Mouse (Mus musculus): Measurements from ENCODE around the gene Stox2. TPM values are rescaled to one million over a fixed set of nuclear protein-coding genes. Genes with fewer than 3 reads are reported as not detected.

The Stox2 gene
- polyA plus RNA-seq, 1 experiment from 2014 or later = 7.4 TPM

GRCm38 (mm10) chr8:47230057-47230456 is 216.1 kb downstream of the Stox2 start:
- TF ChIP-seq EP300 (IDR thresholded peaks at IDR 0.05) (no peak), CTCF (IDR thresholded peaks at IDR 0.05) (no peak)
- Histone ChIP-seq H3K36me3 (ENCODE audit: insufficient read depth, low read length) (no peaks in the 10 kb centered on the region), H3K27me3 (replicated peaks; ENCODE audit: insufficient read depth, low read length) (no peaks in the 10 kb centered on the region), H3K9me3 (ENCODE audit: low read length) (no peaks in the 10 kb centered on the region), H3K27ac (ENCODE audit: low read length) (no peak overlapping the region), H3K4me3 (ENCODE audit: low read depth, low read length) (no peak overlapping the region), H3K4me2 (replicated peaks; ENCODE audit: low read depth, low read length) (no peak overlapping the region), H3K4me1 (ENCODE audit: insufficient read depth, low read depth, low read length) (no peaks in the 10 kb centered on the region), H3K9ac (replicated peaks; ENCODE audit: low read depth) (no peak overlapping the region)
- WGBS = 70% methylated on average over 5 of the region's 5 CpGs
- ATAC-seq (peak; percentile 62), DNase-seq (ENCODE audit: low spot score) (peak; percentile 78)

GRCm38 (mm10) chr8:47221851-47222250 is 224.3 kb downstream of the Stox2 start:
- WGBS = 93% methylated on average over 5 of the region's 5 CpGs

GRCm38 (mm10) chr8:47221191-47221590 is 225.0 kb downstream of the Stox2 start:
- no peak overlapping the region for H3K4me3 ChIP-seq (ENCODE audit: low read depth, low read length)
- H3K9ac ChIP-seq (replicated peaks; ENCODE audit: low read depth) = no peak overlapping the region
- ATAC-seq (no peak), DNase-seq (ENCODE audit: low spot score) (no peak)
- H3K4me2 ChIP-seq (replicated peaks; ENCODE audit: low read depth, low read length) = no peak overlapping the region
- 62% methylated on average over 10 of the region's 10 CpGs for WGBS
- no peak overlapping the region for H3K27ac ChIP-seq (ENCODE audit: low read length)
- TF ChIP-seq EP300 (IDR thresholded peaks at IDR 0.05) = no peak
- no peak for TF ChIP-seq CTCF (IDR thresholded peaks at IDR 0.05)
- H3K36me3 ChIP-seq (ENCODE audit: insufficient read depth, low read length) = no peaks in the 10 kb centered on the region
- H3K4me1 ChIP-seq (ENCODE audit: insufficient read depth, low read depth, low read length) = no peaks in the 10 kb centered on the region
- no peaks in the 10 kb centered on the region for H3K27me3 ChIP-seq (replicated peaks; ENCODE audit: insufficient read depth, low read length)
- H3K9me3 ChIP-seq (ENCODE audit: low read length) = no peaks in the 10 kb centered on the region

More at GRCm38 (mm10) chr8:47221851-47222250, 224.3 kb downstream of the Stox2 start:
- DNase-seq (ENCODE audit: low spot score) = no peak
- Histone ChIP-seq H3K9ac (replicated peaks; ENCODE audit: low read depth) (no peak overlapping the region), H3K36me3 (ENCODE audit: insufficient read depth, low read length) (no peaks in the 10 kb centered on the region), H3K4me3 (ENCODE audit: low read depth, low read length) (no peak overlapping the region), H3K4me1 (ENCODE audit: insufficient read depth, low read depth, low read length) (no peaks in the 10 kb centered on the region), H3K27ac (ENCODE audit: low read length) (no peak overlapping the region), H3K9me3 (ENCODE audit: low read length) (no peaks in the 10 kb centered on the region), H3K4me2 (replicated peaks; ENCODE audit: low read depth, low read length) (no peak overlapping the region), H3K27me3 (replicated peaks; ENCODE audit: insufficient read depth, low read length) (no peaks in the 10 kb centered on the region)
- no peak for TF ChIP-seq EP300 (IDR thresholded peaks at IDR 0.05)
- no peak for ATAC-seq

- Histone ChIP-seq H3K27ac (ENCODE audit: low read length) (no peak overlapping the region), H3K4me2 (replicated peaks; ENCODE audit: low read depth, low read length) (no peak overlapping the region), H3K9me3 (ENCODE audit: low read length) (no peaks in the 10 kb centered on the region), H3K4me1 (ENCODE audit: insufficient read depth, low read depth, low read length) (no peaks in the 10 kb centered on the region), H3K4me3 (ENCODE audit: low read depth, low read length) (no peak overlapping the region), H3K9ac (replicated peaks; ENCODE audit: low read depth) (no peak overlapping the region), H3K27me3 (replicated peaks; ENCODE audit: insufficient read depth, low read length) (no peaks in the 10 kb centered on the region), H3K36me3 (ENCODE audit: insufficient read depth, low read length) (no peaks in the 10 kb centered on the region)
- 90% methylated on average over 5 of the region's 5 CpGs for WGBS
- ATAC-seq (no peak), DNase-seq (ENCODE audit: low spot score) (no peak)
- no peak for TF ChIP-seq EP300 (IDR thresholded peaks at IDR 0.05)
- TF ChIP-seq CTCF (IDR thresholded peaks at IDR 0.05) = no peak
These were observed 225.8 kb downstream of the Stox2 start for GRCm38 (mm10) chr8:47220390-47220789.

GRCm38 (mm10) chr8:47218536-47218935 is 227.6 kb downstream of the Stox2 start:
- Histone ChIP-seq H3K4me1 (ENCODE audit: insufficient read depth, low read depth, low read length) (no peaks in the 10 kb centered on the region), H3K9me3 (ENCODE audit: low read length) (no peaks in the 10 kb centered on the region), H3K4me3 (ENCODE audit: low read depth, low read length) (no peak overlapping the region), H3K9ac (replicated peaks; ENCODE audit: low read depth) (no peak overlapping the region), H3K27me3 (replicated peaks; ENCODE audit: insufficient read depth, low read length) (no peaks in the 10 kb centered on the region), H3K4me2 (replicated peaks; ENCODE audit: low read depth, low read length) (no peak overlapping the region), H3K27ac (ENCODE audit: low read length) (no peak overlapping the region), H3K36me3 (ENCODE audit: insufficient read depth, low read length) (no peaks in the 10 kb centered on the region)
- TF ChIP-seq CTCF (IDR thresholded peaks at IDR 0.05) (no peak), EP300 (IDR thresholded peaks at IDR 0.05) (no peak)
- DNase-seq (ENCODE audit: low spot score) = peak; percentile 16
- WGBS = 49% methylated on average over 6 of the region's 6 CpGs
- ATAC-seq = peak; percentile 41; the same call in 1 of the 2 replicates

GRCm38 (mm10) chr8:47218021-47218420 is 228.1 kb downstream of the Stox2 start:
- Histone ChIP-seq H3K36me3 (ENCODE audit: insufficient read depth, low read length) (no peaks in the 10 kb centered on the region), H3K27me3 (replicated peaks; ENCODE audit: insufficient read depth, low read length) (no peaks in the 10 kb centered on the region), H3K4me2 (replicated peaks; ENCODE audit: low read depth, low read length) (no peak overlapping the region), H3K4me1 (ENCODE audit: insufficient read depth, low read depth, low read length) (no peaks in the 10 kb centered on the region), H3K9ac (replicated peaks; ENCODE audit: low read depth) (no peak overlapping the region), H3K9me3 (ENCODE audit: low read length) (no peaks in the 10 kb centered on the region), H3K27ac (ENCODE audit: low read length) (no peak overlapping the region), H3K4me3 (ENCODE audit: low read depth, low read length) (no peak overlapping the region)
- no peak for TF ChIP-seq EP300 (IDR thresholded peaks at IDR 0.05)
- no peak for TF ChIP-seq CTCF (IDR thresholded peaks at IDR 0.05)
- ATAC-seq (no peak), DNase-seq (ENCODE audit: low spot score) (peak; percentile 32)
- WGBS = 35% methylated on average over 8 of the region's 8 CpGs

GRCm38 (mm10) chr8:47212124-47212523 is 234.0 kb downstream of the Stox2 start:
- TF ChIP-seq EP300 (IDR thresholded peaks at IDR 0.05) = no peak
- no peak for TF ChIP-seq CTCF (IDR thresholded peaks at IDR 0.05)
- no peak for DNase-seq (ENCODE audit: low spot score)
- WGBS = 87% methylated on average over 9 of the region's 9 CpGs
- Histone ChIP-seq H3K4me1 (ENCODE audit: insufficient read depth, low read depth, low read length) (no peaks in the 10 kb centered on the region), H3K9me3 (ENCODE audit: low read length) (no peaks in the 10 kb centered on the region), H3K36me3 (ENCODE audit: insufficient read depth, low read length) (no peaks in the 10 kb centered on the region), H3K4me3 (ENCODE audit: low read depth, low read length) (no peak overlapping the region), H3K9ac (replicated peaks; ENCODE audit: low read depth) (no peak overlapping the region), H3K27me3 (replicated peaks; ENCODE audit: insufficient read depth, low read length) (no peaks in the 10 kb centered on the region), H3K27ac (ENCODE audit: low read length) (no peak overlapping the region), H3K4me2 (replicated peaks; ENCODE audit: low read depth, low read length) (no peak overlapping the region)
- ATAC-seq = no peak

Data from lung, postnatal 0 days (tissue).